Mouse (Mus musculus): ENCODE results near the gene Ghrh. TPM values are rescaled to one million over a fixed set of nuclear protein-coding genes. Genes with fewer than 3 reads are reported as not detected.

Ghrh gene
- polyA plus RNA-seq, 2 experiments, result 0.56 to 0.65 TPM

GRCm38 (mm10) chr2:157367184-157367893, 20.0 kb upstream of the Ghrh start, which contains the start of gene Manbal:
Manbal (plus strand) TSS chr2:157367594.
- peak within 1 kb of the TSS; percentile 80 for H3K4me3 ChIP-seq (replicated peaks; ENCODE audit: low read length)
- H3K9me3 ChIP-seq (ENCODE audit: control insufficient read depth, low read length), result no peaks in the 10 kb centered on the region
- no peaks in the 10 kb centered on the region for H3K27me3 ChIP-seq (ENCODE audit: control insufficient read depth, insufficient read depth, low read length)
- H3K4me1 ChIP-seq (ENCODE audit: control insufficient read depth, insufficient read depth, low read length), result peaks cover 10% of the 10 kb centered on the region
- peak within 1 kb of the TSS; percentile 86 for H3K27ac ChIP-seq (replicated peaks; ENCODE audit: low read depth, low read length)
- 0 out of 2 replicates have a peak, but pooled peaks have one; percentile 33 for TF ChIP-seq POLR2A (IDR thresholded peaks at IDR 0.05; ENCODE audit: borderline replicate concordance, extremely low read depth, insufficient read depth, insufficient read length)
- H3K4me2 ChIP-seq (replicated peaks; ENCODE audit: low read depth, low read length, severe bottlenecking), result peak within 1 kb of the TSS; percentile 83
- 4% methylated on average over 42 of the region's 42 CpGs for WGBS
- ATAC-seq (ENCODE audit: low FRiP score, low read depth), result peak; percentile 93
- H3K36me3 ChIP-seq (ENCODE audit: control insufficient read depth, insufficient read depth, low read length), result peaks cover 8% of the 10 kb centered on the region; the same call in 1 of the 2 replicates
- peak within 1 kb of the TSS; percentile 92 for H3K9ac ChIP-seq (ENCODE audit: low read depth, low read length, severe bottlenecking)
- peak; percentile 92 for DNase-seq (ENCODE audit: low spot score)

- Histone ChIP-seq H3K4me1 (ENCODE audit: control insufficient read depth, insufficient read depth, low read length) (peaks cover 10% of the 10 kb centered on the region), H3K4me2 (replicated peaks; ENCODE audit: low read depth, low read length, severe bottlenecking) (peak overlapping the region; percentile 83), H3K36me3 (ENCODE audit: control insufficient read depth, insufficient read depth, low read length) (peaks cover 6% of the 10 kb centered on the region; the same call in 1 of the 2 replicates), H3K4me3 (replicated peaks; ENCODE audit: low read length) (peak overlapping the region; percentile 80), H3K27ac (replicated peaks; ENCODE audit: low read depth, low read length) (no peak overlapping the region), H3K9ac (ENCODE audit: low read depth, low read length, severe bottlenecking) (peak overlapping the region; percentile 92), H3K9me3 (ENCODE audit: control insufficient read depth, low read length) (no peaks in the 10 kb centered on the region), H3K27me3 (ENCODE audit: control insufficient read depth, insufficient read depth, low read length) (no peaks in the 10 kb centered on the region)
- no peak for ATAC-seq (ENCODE audit: low FRiP score, low read depth)
- DNase-seq (ENCODE audit: low spot score), result no peak
- no peak for TF ChIP-seq POLR2A (IDR thresholded peaks at IDR 0.05; ENCODE audit: borderline replicate concordance, extremely low read depth, insufficient read depth, insufficient read length)
- WGBS, result 90% methylated on average over 9 of the region's 9 CpGs
These were observed 19.5 kb upstream of the Ghrh start for GRCm38 (mm10) chr2:157366762-157367161.

- Histone ChIP-seq H3K4me3 (replicated peaks; ENCODE audit: low read length) (no peak overlapping the region), H3K4me2 (replicated peaks; ENCODE audit: low read depth, low read length, severe bottlenecking) (no peak overlapping the region), H3K9ac (ENCODE audit: low read depth, low read length, severe bottlenecking) (no peak overlapping the region), H3K27ac (replicated peaks; ENCODE audit: low read depth, low read length) (no peak overlapping the region), H3K36me3 (ENCODE audit: control insufficient read depth, insufficient read depth, low read length) (no peaks in the 10 kb centered on the region), H3K27me3 (ENCODE audit: control insufficient read depth, insufficient read depth, low read length) (no peaks in the 10 kb centered on the region), H3K9me3 (ENCODE audit: control insufficient read depth, low read length) (no peaks in the 10 kb centered on the region), H3K4me1 (ENCODE audit: control insufficient read depth, insufficient read depth, low read length) (peaks cover 3% of the 10 kb centered on the region)
- ATAC-seq (ENCODE audit: low FRiP score, low read depth) (no peak), DNase-seq (ENCODE audit: low spot score) (no peak)
- no peak for TF ChIP-seq POLR2A (IDR thresholded peaks at IDR 0.05; ENCODE audit: borderline replicate concordance, extremely low read depth, insufficient read depth, insufficient read length)
- 80% methylated on average over 3 of the region's 3 CpGs for WGBS
These were observed 15.7 kb upstream of the Ghrh start for GRCm38 (mm10) chr2:157363031-157363430.

GRCm38 (mm10) chr2:157360028-157360427, 12.7 kb upstream of the Ghrh start:
- ATAC-seq (ENCODE audit: low FRiP score, low read depth) (no peak), DNase-seq (ENCODE audit: low spot score) (no peak)
- no peak for TF ChIP-seq POLR2A (IDR thresholded peaks at IDR 0.05; ENCODE audit: borderline replicate concordance, extremely low read depth, insufficient read depth, insufficient read length)
- Histone ChIP-seq H3K9me3 (ENCODE audit: control insufficient read depth, low read length) (no peaks in the 10 kb centered on the region), H3K4me1 (ENCODE audit: control insufficient read depth, insufficient read depth, low read length) (no peaks in the 10 kb centered on the region), H3K27ac (replicated peaks; ENCODE audit: low read depth, low read length) (no peak overlapping the region), H3K27me3 (ENCODE audit: control insufficient read depth, insufficient read depth, low read length) (no peaks in the 10 kb centered on the region), H3K4me2 (replicated peaks; ENCODE audit: low read depth, low read length, severe bottlenecking) (no peak overlapping the region), H3K9ac (ENCODE audit: low read depth, low read length, severe bottlenecking) (no peak overlapping the region), H3K36me3 (ENCODE audit: control insufficient read depth, insufficient read depth, low read length) (no peaks in the 10 kb centered on the region), H3K4me3 (replicated peaks; ENCODE audit: low read length) (no peak overlapping the region)
- 82% methylated on average over 5 of the region's 5 CpGs for WGBS

GRCm38 (mm10) chr2:157354106-157354505, 6.8 kb upstream of the Ghrh start:
- WGBS, result 13% methylated on average over 3 of the region's 3 CpGs
- no peak overlapping the region for H3K4me3 ChIP-seq (replicated peaks; ENCODE audit: low read length)
- no peak overlapping the region for H3K9ac ChIP-seq (ENCODE audit: low read depth, low read length, severe bottlenecking)
- no peaks in the 10 kb centered on the region for H3K27me3 ChIP-seq (ENCODE audit: control insufficient read depth, insufficient read depth, low read length)
- TF ChIP-seq POLR2A (IDR thresholded peaks at IDR 0.05; ENCODE audit: borderline replicate concordance, extremely low read depth, insufficient read depth, insufficient read length), result no peak
- H3K9me3 ChIP-seq (ENCODE audit: control insufficient read depth, low read length), result no peaks in the 10 kb centered on the region
- ATAC-seq (ENCODE audit: low FRiP score, low read depth) (no peak), DNase-seq (ENCODE audit: low spot score) (no peak)
- H3K4me1 ChIP-seq (ENCODE audit: control insufficient read depth, insufficient read depth, low read length), result peaks cover 5% of the 10 kb centered on the region; the same call in 1 of the 2 replicates
- no peak overlapping the region for H3K4me2 ChIP-seq (replicated peaks; ENCODE audit: low read depth, low read length, severe bottlenecking)
- H3K27ac ChIP-seq (replicated peaks; ENCODE audit: low read depth, low read length), result no peak overlapping the region
- no peaks in the 10 kb centered on the region for H3K36me3 ChIP-seq (ENCODE audit: control insufficient read depth, insufficient read depth, low read length)

All from limb, embryonic 14.5 days (tissue).